8 mouse cellular contexts compared by ENCODE assay signal in genomic region chr1:184810780-184811575, GRCm38 (mm10). TPM values are rescaled to one million over a fixed set of nuclear protein-coding genes. Genes with fewer than 3 reads are reported as not detected.
DNase-seq lines count a peak whose midpoint lies in the region; ATAC-seq lines count a peak whose summit lies in the region.

Gene Marc1 (minus strand): TSS chr1:184811313.

- peaks cover 9% of the 10 kb centered on the region for H3K4me1 ChIP-seq in embryonic facial prominence, embryonic 15.5 days
- H3K4me1 ChIP-seq in midbrain, embryonic 12.5 days: peaks cover 11% of the 10 kb centered on the region

- peak; percentile 27 for DNase-seq in gastrocnemius, postnatal 25 days
- DNase-seq in gastrocnemius, postnatal 36 days: no peak
- DNase-seq in kidney, adult 8-10 months: peak; percentile 45 to 64
- no peak for DNase-seq in cerebellum, adult 9-11 months
- no peak for DNase-seq in T-cell, adult 2 months (ENCODE audit: low spot score)
- DNase-seq in spleen, postnatal 4 days (ENCODE audit: low spot score in 2 of 2): no peak

- no peaks in the 10 kb centered on the region for H3K9me3 ChIP-seq in embryonic facial prominence, embryonic 15.5 days (replicated peaks)
- no peaks in the 10 kb centered on the region for H3K9me3 ChIP-seq in midbrain, embryonic 12.5 days

- peak; percentile 39; the same call in 1 of the 2 replicates for ATAC-seq in embryonic facial prominence, embryonic 15.5 days (ENCODE audit: insufficient number of reproducible peaks, low FRiP score, low TSS enrichment, low read depth)
- ATAC-seq in midbrain, embryonic 12.5 days (ENCODE audit: low FRiP score, low read depth): no peak

- H3K27me3 ChIP-seq in embryonic facial prominence, embryonic 15.5 days: peaks cover 26% of the 10 kb centered on the region
- peaks cover 39% of the 10 kb centered on the region for H3K27me3 ChIP-seq in midbrain, embryonic 12.5 days

- H3K27ac ChIP-seq in embryonic facial prominence, embryonic 15.5 days (replicated peaks): no peak within 1 kb of the TSS
- no peak within 1 kb of the TSS for H3K27ac ChIP-seq in midbrain, embryonic 12.5 days (replicated peaks)

- H3K4me2 ChIP-seq in embryonic facial prominence, embryonic 15.5 days (replicated peaks): peak within 1 kb of the TSS; percentile 77
- peak within 1 kb of the TSS; percentile 66 for H3K4me2 ChIP-seq in midbrain, embryonic 12.5 days (replicated peaks)

- 6% methylated on average over 52 of the region's 52 CpGs for WGBS in embryonic facial prominence, embryonic 15.5 days
- WGBS in midbrain, embryonic 12.5 days: 7% methylated on average over 51 of the region's 52 CpGs

- intact Hi-C loops in gastrocnemius, postnatal 36 days (cut with DNase I): no loop called here

- H3K9ac ChIP-seq in embryonic facial prominence, embryonic 15.5 days: peak within 1 kb of the TSS; percentile 19; the same call in 1 of the 2 replicates
- no peak within 1 kb of the TSS for H3K9ac ChIP-seq in midbrain, embryonic 12.5 days (replicated peaks)

- peak within 1 kb of the TSS; percentile 35 for H3K4me3 ChIP-seq in embryonic facial prominence, embryonic 15.5 days (replicated peaks)
- H3K4me3 ChIP-seq in midbrain, embryonic 12.5 days: peak within 1 kb of the TSS; percentile 39

- peaks cover 10% of the 10 kb centered on the region; the same call in 1 of the 2 replicates for H3K36me3 ChIP-seq in embryonic facial prominence, embryonic 15.5 days
- H3K36me3 ChIP-seq in midbrain, embryonic 12.5 days: no peaks in the 10 kb centered on the region

RNA-seq across cellular contexts. Expression of gene Marc1, which starts in this region (rescaled TPM):
- under 1 TPM in 1 of 2 experiments, not detected in 1; 0.38 TPM for total RNA-seq in gastrocnemius, postnatal 25 days (2021)
- under 1 TPM; 0.22 to 0.36 TPM for total RNA-seq in gastrocnemius, postnatal 36 days (2021)
- 0.16 and 0.24 TPM in 2 replicates for polyA plus RNA-seq in embryonic facial prominence, embryonic 15.5 days (2015; fragmentation: Nextera tagmentation; extraction: Ambion mirVana)
- polyA plus RNA-seq in midbrain, embryonic 12.5 days (2016; fragmentation: Nextera tagmentation; extraction: Ambion mirVana): 0.14 and 0.18 TPM in 2 replicates

Comparison
In these comparisons a context has a peak if more than half of its experiments do, and no peak if none do; other contexts are left out.
1. Peak in DNase-seq in gastrocnemius, postnatal 25 days; RNA of the gene not detected or under 1 TPM.
2. Peak in ATAC-seq, H3K4me3 ChIP-seq, H3K9ac ChIP-seq and H3K4me2 ChIP-seq in embryonic facial prominence, embryonic 15.5 days; RNA of the gene not detected or under 1 TPM.
3. DNase-seq: peak in kidney, adult 8-10 months (2 of 2); none in gastrocnemius, postnatal 36 days (0 of 2), cerebellum, adult 9-11 months (single experiment), T-cell, adult 2 months (single experiment) and spleen, postnatal 4 days (0 of 2).